Mouse (Mus musculus) myocyte (in vitro differentiated cells): ENCODE data around the gene Klf3. TPM values are rescaled to one million over a fixed set of nuclear protein-coding genes. Genes with fewer than 3 reads are reported as not detected.

Experiments
- H3K27me3 ChIP-seq: one replicate; pipeline ENCODE4 v1.6.1; 2011; ENCODE audit not compliant: control insufficient read depth, insufficient read depth, insufficient read length
- H3K36me3 ChIP-seq: one replicate; pipeline ENCODE4 v1.6.1; 2011; ENCODE audit not compliant: control insufficient read depth, insufficient read depth
- H3K4me2 ChIP-seq: one replicate; pipeline ENCODE4 v1.6.1; 2011; ENCODE audit warnings: low read depth, control low read depth
- H3K4me3 ChIP-seq: one replicate; pipeline ENCODE4 v1.5.1; 2011; ENCODE audit warnings: mild to moderate bottlenecking, control low read depth, moderate library complexity
- H3K79me2 ChIP-seq: one replicate; pipeline ENCODE4 v1.6.1; 2011; ENCODE audit not compliant: control insufficient read depth, insufficient read depth
- H3ac ChIP-seq: one replicate; pipeline ENCODE4 v1.6.1; 2011; ENCODE audit not compliant: control insufficient read depth, insufficient read length
- CEBPB ChIP-seq: IDR thresholded peaks from 2 replicates; pipeline ENCODE4 v1.6.1; 2011; ENCODE audit warnings: mild to moderate bottlenecking, moderate library complexity; ENCODE audit not compliant: poor library complexity, insufficient read depth, severe bottlenecking
- E2F4 ChIP-seq: IDR thresholded peaks from one replicate; pipeline ENCODE4 v1.6.1; 2011; ENCODE audit warnings: mild to moderate bottlenecking, control low read depth, moderate library complexity; ENCODE audit not compliant: insufficient read depth
- MAX ChIP-seq: IDR thresholded peaks from one replicate; pipeline ENCODE4 v1.6.1; 2011; ENCODE audit warnings: low read depth, mild to moderate bottlenecking, control low read depth
- MYOD1 ChIP-seq, 3 experiments: IDR thresholded peaks; one replicate each; pipeline ENCODE4 v1.6.1; 2011; ENCODE audit warnings: control low read depth in 2 of 3, low read depth in 2 of 3, mild to moderate bottlenecking in 2 of 3, moderate library complexity in 1 of 3; ENCODE audit not compliant: insufficient read length in 2 of 3, control insufficient read depth in 1 of 3
- MYOG ChIP-seq, 3 experiments: IDR thresholded peaks; one replicate each; pipeline ENCODE4 v1.6.1; 2011; ENCODE audit warnings: control low read depth in 2 of 3, low read depth in 2 of 3, mild to moderate bottlenecking in 2 of 3; ENCODE audit not compliant: insufficient read length in 2 of 3, control insufficient read depth in 1 of 3, insufficient read depth in 1 of 3
- POLR2A ChIP-seq: IDR thresholded peaks from one replicate; pipeline ENCODE4 v1.6.1; 2011; ENCODE audit warnings: low read depth, mild to moderate bottlenecking, control low read depth, moderate library complexity; ENCODE audit not compliant: insufficient read length
- POLR2AphosphoS2 ChIP-seq: IDR thresholded peaks from one replicate; pipeline ENCODE4 v1.6.1; 2011; ENCODE audit warnings: low read depth, control low read depth; ENCODE audit not compliant: insufficient read length
- REST ChIP-seq: IDR thresholded peaks from one replicate; pipeline ENCODE4 v1.6.1; 2011; ENCODE audit warnings: mild to moderate bottlenecking, control low read depth, moderate library complexity; ENCODE audit not compliant: insufficient read depth, insufficient read length
- SRF ChIP-seq: IDR thresholded peaks from one replicate; pipeline ENCODE4 v1.6.1; 2011; ENCODE audit warnings: low read depth; ENCODE audit not compliant: control insufficient read depth, insufficient read length
- TCF12 ChIP-seq: IDR thresholded peaks from one replicate; pipeline ENCODE4 v1.6.1; 2011; ENCODE audit warnings: mild to moderate bottlenecking, control low read depth; ENCODE audit not compliant: poor library complexity, insufficient read depth, severe bottlenecking
- TCF3 ChIP-seq: IDR thresholded peaks from one replicate; pipeline ENCODE4 v1.6.1; 2011; ENCODE audit warnings: low read depth, control low read depth; ENCODE audit not compliant: insufficient read length
- USF1 ChIP-seq: IDR thresholded peaks from one replicate; pipeline ENCODE4 v1.6.1; 2011; ENCODE audit warnings: low read depth, mild to moderate bottlenecking, control low read depth, moderate library complexity
- polyA plus RNA-seq: library from polyadenylated mRNA; unstranded; fragments of >200 nt; fragmentation: generic; extraction: Trizol; gene quantifications from one replicate; pipeline ENCODE4 v1.2.1, GENCODE M21; 2012; ENCODE audit warnings: missing spikeins

Klf3 gene
- polyA plus RNA-seq, 1 experiment, result 27.4 TPM

DNA sequence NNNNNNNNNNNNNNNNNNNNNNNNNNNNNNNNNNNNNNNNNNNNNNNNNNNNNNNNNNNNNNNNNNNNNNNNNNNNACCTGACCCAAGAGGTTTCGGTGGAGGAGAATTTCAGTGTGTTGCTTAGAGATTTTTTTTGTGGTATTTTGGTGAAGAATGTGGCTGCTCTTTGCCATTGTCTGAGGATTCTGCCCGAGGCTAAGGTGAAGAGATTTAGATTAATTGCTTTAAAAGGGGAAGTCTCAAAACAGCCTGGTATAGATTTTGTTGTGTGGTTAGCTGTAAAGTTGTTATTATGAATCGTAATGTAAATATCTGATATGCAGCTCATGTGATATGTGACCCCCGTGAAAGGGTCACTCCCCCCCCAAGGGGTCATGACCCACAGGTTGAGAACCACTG, 5.0 kb upstream of the Klf3 start:
- TF ChIP-seq USF1, result no peak
- no peak for TF ChIP-seq MYOD1 (IDR thresholded peaks at IDR 0.05; ENCODE audit: control insufficient read depth in 1 of 3, insufficient read length in 2 of 3, low read depth in 2 of 3)
- TF ChIP-seq MYOG (IDR thresholded peaks at IDR 0.05; ENCODE audit: control insufficient read depth in 1 of 3, insufficient read depth in 1 of 3, insufficient read length in 2 of 3, low read depth in 2 of 3), result no peak

GRCm38 (mm10) chr5:64801545-64801944, 1.6 kb upstream of the Klf3 start:
- TF ChIP-seq TCF12 (no peak), MYOD1 (IDR thresholded peaks at IDR 0.05; ENCODE audit: control insufficient read depth in 1 of 3, insufficient read length in 2 of 3, low read depth in 2 of 3) (no peak), CEBPB (no peak), USF1 (no peak), POLR2A (no peak), POLR2AphosphoS2 (no peak), MYOG (IDR thresholded peaks at IDR 0.05; ENCODE audit: control insufficient read depth in 1 of 3, insufficient read depth in 1 of 3, insufficient read length in 2 of 3, low read depth in 2 of 3) (no peak), TCF3 (no peak), MAX (no peak), SRF (no peak), REST (no peak), E2F4 (no peak)
- Histone ChIP-seq H3K4me2 (no peak overlapping the region), H3K4me3 (no peak overlapping the region), H3ac (no peak overlapping the region), H3K36me3 (no peaks in the 10 kb centered on the region), H3K79me2 (peaks cover 29% of the 10 kb centered on the region), H3K27me3 (no peaks in the 10 kb centered on the region)

More for the DNA sequence above, 5.0 kb upstream of the Klf3 start:
- no peak overlapping the region for H3ac ChIP-seq
- H3K4me2 ChIP-seq, result no peak overlapping the region
- H3K79me2 ChIP-seq, result no peaks in the 10 kb centered on the region
- no peak overlapping the region for H3K4me3 ChIP-seq
- no peaks in the 10 kb centered on the region for H3K36me3 ChIP-seq
- H3K27me3 ChIP-seq, result no peaks in the 10 kb centered on the region

GRCm38 (mm10) chr5:64802143-64802542, 1.0 kb upstream of the Klf3 start:
- Histone ChIP-seq H3K27me3 (no peaks in the 10 kb centered on the region), H3ac (no peak overlapping the region), H3K4me2 (peak overlapping the region; percentile 70), H3K79me2 (peaks cover 35% of the 10 kb centered on the region), H3K4me3 (peak overlapping the region; percentile 63), H3K36me3 (no peaks in the 10 kb centered on the region)
- TF ChIP-seq USF1 (no peak), POLR2AphosphoS2 (no peak), POLR2A (no peak), MAX (no peak), MYOD1 (IDR thresholded peaks at IDR 0.05; ENCODE audit: control insufficient read depth in 1 of 3, insufficient read length in 2 of 3, low read depth in 2 of 3) (no peak), E2F4 (no peak), MYOG (IDR thresholded peaks at IDR 0.05; ENCODE audit: control insufficient read depth in 1 of 3, insufficient read depth in 1 of 3, insufficient read length in 2 of 3, low read depth in 2 of 3) (no peak), CEBPB (no peak), REST (no peak), TCF3 (no peak), SRF (no peak), TCF12 (no peak)

- Histone ChIP-seq H3K79me2 (peaks cover 53% of the 10 kb centered on the region), H3K27me3 (no peaks in the 10 kb centered on the region), H3K4me3 (peak overlapping the region; percentile 63), H3ac (peak overlapping the region; percentile 98), H3K36me3 (peaks cover under 1% of the 10 kb centered on the region), H3K4me2 (peak overlapping the region; percentile 91)
- TF ChIP-seq MYOD1 (IDR thresholded peaks at IDR 0.05; ENCODE audit: control insufficient read depth in 1 of 3, insufficient read length in 2 of 3, low read depth in 2 of 3) (no peak), POLR2AphosphoS2 (peak; percentile 52), E2F4 (no peak), TCF3 (no peak), REST (no peak), TCF12 (no peak), SRF (no peak), USF1 (no peak), MYOG (IDR thresholded peaks at IDR 0.05; ENCODE audit: control insufficient read depth in 1 of 3, insufficient read depth in 1 of 3, insufficient read length in 2 of 3, low read depth in 2 of 3) (no peak), POLR2A (peak; percentile 47), MAX (no peak), CEBPB (no peak)
Measured at GRCm38 (mm10) chr5:64803720-64804462, 703 bp downstream of the Klf3 start.
